Mouse (Mus musculus) mature B cell (primary cell): ENCODE data around the gene Prdm15.

Experiments
- in situ Hi-C: fragments of 300-500 bp; cut with MboI; formaldehyde crosslinking; loops from 2 replicates; pipeline ENCODE4 v1.14.3; 2019

Gene Prdm15

DNA sequence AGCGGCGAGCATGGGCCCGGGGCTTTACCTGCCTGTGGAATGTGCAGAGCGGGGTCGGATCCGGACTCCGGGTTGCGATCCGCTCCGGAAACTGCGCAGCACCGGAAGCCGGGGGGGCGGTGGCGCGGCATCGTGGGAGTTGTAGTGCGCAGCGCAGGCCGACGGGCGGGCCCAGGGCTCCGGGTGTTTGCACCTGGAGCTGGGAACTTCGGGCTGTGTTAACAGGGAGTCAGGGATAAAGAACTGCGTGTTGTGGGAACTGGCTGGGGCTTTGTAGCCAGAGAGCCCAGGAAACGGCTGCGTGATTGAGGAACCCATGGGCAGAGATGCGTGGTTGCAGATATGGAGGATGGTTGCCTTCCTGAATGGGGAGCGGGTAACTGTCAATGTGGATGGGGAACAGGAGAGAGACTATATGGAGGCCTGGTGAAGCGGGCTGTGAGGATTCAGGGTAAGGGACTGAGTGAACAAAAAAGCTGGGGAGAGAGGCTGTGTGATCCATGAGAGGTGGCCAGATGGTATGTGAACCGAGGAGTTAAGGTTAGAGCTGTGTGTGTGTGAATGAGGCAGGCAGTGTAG, at the start of gene Prdm15:
TSS of gene Prdm15 (minus strand) at position 110 of the 579 bp plus-strand sequence.
- in situ Hi-C loops = no loop called here

DNA sequence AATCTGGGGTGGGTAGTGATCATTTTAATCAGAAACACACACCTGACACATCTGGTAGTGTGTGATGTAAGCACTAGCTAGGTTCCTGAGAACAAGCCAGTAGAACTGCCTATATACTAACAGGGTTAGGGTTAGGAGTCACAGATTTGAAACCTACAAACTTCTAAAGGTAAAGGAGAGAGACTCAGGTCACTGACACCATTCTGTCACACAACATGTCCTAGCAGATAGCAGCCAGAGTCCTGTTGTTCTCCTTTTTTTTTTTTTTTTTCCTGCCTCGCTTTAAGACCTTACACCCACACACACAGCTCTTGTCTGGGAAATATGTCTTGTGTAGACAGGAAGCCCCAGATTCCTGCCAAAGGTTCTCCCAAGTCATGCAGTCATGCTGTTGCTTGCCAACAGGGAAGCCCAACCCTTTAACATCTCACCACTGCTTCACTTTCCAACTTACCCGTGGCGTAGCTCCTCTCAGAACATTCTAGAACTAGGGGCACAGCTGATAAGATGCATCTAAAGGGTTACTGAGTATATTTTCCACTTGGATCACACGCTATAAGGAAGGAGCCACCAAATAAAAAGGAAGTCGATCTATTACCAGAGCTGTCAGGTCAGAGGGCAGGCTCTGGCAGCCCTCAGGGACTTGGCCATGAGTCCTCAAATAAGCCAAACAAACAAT, 45.8 kb upstream of the Prdm15 start:
- in situ Hi-C loops = no loop called here

DNA sequence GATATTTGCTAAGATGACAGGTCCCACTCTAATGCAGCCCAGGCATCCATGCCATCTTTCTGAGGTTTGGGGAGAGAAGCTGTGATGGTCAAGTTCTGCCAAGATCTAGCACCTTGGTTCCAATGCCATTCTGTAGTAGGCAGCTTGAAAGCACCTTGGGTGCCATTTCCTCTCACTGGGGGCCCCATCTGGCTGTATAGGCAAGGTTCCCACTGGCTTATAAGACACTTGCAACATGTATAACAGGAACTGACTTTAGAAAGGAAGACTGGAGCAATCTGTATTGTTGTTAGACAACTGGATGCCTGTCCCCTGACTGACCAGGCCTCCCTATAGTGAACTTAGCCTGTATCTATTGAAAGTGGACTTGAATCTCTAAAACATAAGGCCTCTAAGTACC, 36.1 kb upstream of the Prdm15 start:
- in situ Hi-C loops = no loop called here

DNA sequence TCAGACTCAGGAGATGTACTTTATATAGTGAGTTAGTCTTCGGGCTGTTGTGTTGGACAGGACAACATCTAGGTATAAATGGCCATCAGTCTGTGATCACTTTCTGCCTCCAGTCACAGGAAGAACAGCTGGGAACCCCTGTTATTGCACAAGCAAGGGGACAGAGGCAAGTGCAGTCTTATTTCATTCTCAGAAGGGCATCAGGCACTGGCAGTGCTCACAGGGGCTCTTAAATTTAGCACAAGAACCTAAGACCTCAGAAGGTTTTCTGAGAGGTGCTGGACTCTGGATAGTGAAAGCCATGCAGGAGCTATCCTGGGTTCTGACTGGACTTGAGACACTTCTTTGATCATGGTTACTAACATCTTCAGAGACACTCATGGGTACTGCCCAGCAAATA, 32.0 kb upstream of the Prdm15 start:
- in situ Hi-C loops = no loop called here

DNA sequence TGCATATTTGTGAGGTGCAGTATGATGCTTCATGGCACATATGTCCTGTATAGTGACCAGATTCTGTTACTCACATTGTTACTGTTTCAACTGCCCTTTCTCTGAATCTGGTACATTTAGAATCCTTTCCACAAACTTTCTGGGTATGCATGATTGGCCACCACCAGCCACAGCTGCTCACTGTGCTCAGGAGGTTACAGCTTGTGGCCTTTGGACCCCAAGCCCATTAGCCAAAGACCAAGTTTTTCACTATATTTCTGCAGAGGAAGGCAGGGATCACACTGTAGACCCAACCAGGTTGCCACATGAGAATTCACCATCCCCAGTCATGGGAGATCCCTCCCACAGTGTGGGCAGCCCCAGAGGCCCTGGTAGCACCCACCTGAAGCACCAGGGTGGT, 31.2 kb upstream of the Prdm15 start:
- in situ Hi-C loops = no loop called here

DNA sequence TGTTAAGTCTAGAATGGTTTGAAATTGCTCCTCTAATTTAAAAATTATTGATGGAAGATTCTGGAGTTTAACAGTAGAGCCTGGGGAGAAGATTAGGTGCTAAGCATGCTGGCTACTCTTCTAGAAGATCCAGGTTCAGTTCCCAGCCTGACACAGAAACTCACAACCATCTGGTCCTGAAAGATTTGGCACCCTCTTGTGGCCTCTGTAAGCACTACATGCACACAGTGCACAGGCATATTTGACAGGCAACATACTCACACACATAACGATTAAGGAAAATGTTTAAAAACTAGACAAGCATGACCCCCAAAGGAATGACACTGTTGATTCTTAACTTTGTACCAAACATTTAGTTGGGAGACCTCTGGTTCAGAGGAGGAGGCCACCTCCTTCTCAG, 27.5 kb upstream of the Prdm15 start:
- in situ Hi-C loops = no loop called here

DNA sequence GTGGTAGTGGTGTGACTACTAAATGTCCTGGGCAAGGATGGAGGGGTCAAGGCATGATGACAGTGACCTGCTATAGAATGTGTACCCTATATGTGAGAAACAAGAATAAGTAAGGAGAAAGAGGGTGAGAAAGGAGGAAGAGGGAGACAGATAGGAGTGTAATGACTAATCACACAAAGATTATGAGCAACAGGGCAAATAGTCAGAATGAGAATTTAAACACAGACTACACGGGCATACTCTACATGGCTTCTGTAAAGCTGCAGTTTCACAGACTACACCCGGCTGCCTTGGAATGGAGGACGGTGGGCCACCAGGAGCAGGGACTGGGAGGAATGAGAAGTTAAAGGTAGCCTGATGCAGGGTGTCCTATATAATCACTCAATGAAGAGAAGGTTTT, 25.9 kb upstream of the Prdm15 start:
- in situ Hi-C loops = no loop called here

DNA sequence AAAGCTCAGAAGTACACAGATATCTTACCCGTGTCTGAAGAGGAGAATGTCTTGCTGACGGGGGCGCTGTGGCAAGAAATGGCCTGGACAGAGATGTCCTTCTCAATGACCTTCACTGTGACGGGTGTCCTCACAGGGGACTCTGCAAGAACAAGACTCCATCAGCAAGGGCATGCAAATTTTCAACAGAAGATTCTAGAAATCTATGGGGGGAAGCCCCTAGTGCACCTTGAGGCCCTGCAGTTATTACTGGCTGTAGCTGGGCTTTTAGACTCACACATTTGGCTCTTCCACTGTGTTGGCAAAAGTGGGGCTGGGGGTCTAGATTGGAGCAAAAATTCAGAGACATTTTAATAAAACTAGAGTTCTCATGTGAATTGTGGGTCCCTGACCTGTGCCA, 23.5 kb upstream of the Prdm15 start:
- in situ Hi-C loops = no loop called here

DNA sequence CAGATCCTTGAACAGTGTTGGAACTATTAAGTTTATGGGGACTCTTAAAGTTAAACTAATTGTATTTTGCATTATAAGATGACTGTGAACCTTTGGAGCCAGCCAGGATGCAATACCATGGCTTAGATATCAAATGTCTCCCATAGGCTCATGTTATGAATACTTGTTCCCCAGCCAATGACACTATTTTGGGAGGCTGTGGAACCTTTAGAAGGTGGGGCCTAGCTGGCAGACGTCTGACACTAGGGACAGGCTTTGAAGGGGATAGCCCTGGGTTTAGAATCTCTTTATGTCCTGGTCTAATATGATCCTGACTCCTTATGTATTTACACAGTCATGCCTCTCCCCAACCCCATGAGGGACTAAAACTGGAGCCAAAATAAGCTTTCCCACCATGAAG, 22.7 kb upstream of the Prdm15 start:
- in situ Hi-C loops = no loop called here

DNA sequence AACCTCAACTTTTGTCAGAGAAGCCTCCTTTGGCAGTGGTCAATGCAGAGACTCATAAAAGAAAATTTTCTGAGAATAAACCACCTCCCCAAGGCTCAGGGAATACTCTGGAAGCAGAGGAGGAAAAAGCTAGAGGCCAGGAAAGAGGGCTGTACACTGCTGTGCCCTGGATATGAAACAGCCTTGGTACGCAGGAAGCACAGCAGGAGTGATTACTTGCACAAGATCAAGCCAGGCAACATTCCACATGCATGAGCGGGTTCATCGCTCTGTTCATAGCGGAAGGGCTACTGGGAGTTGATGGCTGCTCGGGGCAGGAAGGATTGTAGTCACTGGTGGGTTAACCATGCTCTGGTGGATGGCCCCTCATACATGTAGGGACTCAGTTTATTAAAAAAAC, 21.0 kb upstream of the Prdm15 start:
- in situ Hi-C loops = no loop called here

DNA sequence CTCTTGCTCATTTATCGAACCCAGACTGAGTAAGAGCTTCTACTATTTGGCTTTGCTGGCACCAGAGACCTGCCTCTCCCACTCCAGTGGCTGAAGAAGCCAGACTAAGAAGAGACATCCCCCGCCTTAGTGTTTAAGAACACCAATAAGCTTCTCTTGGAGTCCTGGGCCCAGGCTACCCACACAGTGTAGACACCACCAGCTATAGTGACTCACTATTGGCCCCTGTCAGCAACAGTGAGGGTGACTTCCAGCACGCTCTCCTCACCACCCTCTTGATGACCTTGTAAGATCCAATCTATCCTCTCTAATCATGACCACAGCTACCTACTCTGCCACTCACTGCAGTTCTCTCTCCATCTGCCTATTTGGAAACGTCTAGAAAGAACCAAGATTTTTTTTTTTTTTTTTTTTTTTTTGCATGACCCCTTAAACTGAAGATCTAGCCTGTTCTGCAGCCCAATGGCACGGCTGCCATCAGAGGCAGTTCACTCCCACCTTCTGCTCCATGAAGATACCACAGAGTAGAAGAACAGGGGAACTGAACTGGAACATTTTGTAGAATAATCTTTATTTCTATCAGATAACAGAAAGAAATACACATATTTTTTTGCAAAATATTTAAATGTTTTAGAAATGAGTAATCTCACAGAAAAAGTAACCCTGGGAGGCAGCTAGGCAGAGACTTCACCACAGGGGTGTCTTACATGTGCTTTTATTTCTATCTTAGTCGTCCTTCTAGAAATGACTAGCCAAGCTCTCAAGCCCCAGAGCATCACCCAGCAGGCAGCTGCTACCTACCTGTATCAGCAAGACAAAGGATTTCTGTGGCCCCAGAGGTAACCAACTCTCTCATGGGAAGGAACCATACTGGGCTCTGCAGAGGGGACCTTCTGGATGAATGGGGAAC, 17.8 kb upstream of the Prdm15 start:
- in situ Hi-C loops = no loop called here

DNA sequence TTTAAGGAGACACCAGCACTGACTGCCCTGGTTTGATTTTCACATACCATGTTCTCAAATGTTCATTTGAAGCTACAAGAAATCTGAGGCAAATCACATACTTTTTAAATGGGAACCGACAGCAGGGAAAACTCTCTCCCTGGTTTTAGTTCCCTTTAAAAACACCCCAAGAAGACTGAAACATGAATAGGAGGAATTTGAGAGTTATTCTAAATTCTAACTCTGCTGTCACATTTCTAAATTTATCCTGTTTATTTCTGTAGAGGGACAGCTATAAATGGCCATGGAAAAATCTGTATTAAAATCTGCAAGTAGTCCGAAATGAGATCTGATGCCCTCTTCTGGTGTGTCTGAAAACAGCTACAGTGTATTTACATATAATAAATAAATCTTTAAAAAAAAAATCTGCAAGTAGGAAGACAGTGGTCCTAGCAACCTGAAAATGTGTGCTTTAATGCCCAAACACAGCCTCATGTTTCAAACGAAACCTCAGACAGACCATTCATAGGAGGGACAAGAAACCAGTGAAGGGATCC, 12.3 kb upstream of the Prdm15 start:
- in situ Hi-C loops = no loop called here

DNA sequence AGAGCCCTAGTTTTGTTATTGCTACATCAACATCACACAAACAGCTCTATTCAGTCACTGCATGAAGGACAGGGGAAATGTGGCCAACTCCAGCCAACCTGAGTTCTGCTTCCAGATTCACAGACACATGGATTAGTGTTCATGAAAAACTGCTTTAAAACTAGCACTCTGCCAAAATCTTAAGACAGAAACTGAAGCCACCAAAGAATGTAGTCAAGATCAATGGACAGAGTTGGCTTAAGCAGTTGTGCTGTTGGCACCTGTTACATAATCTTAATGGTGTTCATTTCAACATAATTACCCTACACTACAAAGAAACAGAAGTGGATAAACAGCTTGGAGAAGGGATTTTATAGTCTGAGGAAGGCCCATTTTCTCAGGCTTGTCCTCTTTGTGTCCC, 4.4 kb upstream of the Prdm15 start:
- in situ Hi-C loops = no loop called here

DNA sequence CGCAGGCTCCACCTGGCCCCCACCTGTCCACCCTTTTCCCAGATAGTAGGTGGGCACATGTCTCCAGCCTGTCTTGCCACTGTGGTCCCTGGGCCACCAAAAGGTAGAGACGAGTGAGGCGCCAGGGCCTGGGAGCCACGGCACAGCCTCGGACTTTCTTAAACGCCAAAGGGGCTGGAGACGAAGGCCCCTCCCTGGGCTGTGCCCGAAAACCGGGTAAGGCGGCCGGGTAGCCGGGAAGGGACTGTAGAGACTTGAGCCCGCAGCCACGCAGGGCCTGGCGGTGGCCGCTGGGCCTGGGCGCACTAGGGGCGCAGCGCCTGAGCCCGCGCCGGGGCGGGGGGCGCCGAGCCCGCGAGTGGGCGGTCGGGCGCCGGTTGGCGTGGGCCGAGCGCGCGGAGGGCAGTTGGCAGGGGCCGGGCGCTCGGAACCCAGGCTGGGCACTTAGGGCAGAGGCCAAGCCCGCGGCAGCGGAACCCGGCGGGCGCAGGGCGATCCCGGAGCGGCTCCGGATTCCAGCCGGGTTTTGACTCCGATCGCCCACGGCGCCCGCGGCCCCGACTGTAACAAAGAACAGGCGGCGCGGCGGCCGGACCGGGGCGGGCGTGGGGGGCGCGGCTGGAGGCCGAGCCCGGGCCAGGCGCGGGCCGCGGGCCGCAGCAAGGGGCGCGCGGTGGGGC, 449 bp downstream of the Prdm15 start:
- in situ Hi-C loops = no loop called here

DNA sequence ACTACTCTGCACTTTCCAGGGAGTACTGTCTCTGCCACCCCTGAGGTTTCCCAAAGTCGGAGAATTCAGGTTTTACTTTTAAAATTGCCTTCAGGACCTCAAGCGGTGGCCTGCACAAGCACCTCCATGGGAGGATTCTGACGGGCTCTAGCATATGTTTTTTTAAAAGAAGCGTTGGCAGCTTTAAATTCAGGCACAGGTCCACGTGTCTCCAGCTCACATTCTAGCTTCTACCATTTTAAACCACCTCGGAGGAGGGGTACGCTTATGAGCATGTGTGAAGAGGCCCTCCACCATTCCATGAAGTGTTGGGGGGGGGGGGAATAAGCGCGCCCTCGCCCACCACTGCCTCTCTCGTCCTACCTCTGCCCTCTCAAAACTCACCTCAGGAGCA, 986 bp downstream of the Prdm15 start:
- in situ Hi-C loops = no loop called here

DNA sequence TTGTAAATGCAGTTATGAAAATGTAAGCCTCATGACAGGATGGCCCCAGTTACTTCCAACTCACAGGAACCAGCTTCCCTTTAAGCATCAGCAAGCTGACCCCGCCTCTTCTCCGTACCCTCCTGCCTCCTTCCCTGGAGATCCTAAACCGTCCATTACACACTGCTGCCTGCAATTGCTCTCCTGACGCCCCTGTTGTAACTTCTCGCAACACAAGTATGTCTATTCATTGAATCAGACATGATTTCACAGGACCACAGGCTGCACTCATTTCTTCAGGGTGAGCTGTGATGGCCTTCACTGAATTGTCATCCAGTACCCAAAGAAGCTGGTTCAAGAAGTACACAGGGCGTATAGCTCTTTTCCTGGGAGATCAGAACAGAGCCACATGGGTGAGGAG, 2.8 kb downstream of the Prdm15 start:
- in situ Hi-C loops = no loop called here

DNA sequence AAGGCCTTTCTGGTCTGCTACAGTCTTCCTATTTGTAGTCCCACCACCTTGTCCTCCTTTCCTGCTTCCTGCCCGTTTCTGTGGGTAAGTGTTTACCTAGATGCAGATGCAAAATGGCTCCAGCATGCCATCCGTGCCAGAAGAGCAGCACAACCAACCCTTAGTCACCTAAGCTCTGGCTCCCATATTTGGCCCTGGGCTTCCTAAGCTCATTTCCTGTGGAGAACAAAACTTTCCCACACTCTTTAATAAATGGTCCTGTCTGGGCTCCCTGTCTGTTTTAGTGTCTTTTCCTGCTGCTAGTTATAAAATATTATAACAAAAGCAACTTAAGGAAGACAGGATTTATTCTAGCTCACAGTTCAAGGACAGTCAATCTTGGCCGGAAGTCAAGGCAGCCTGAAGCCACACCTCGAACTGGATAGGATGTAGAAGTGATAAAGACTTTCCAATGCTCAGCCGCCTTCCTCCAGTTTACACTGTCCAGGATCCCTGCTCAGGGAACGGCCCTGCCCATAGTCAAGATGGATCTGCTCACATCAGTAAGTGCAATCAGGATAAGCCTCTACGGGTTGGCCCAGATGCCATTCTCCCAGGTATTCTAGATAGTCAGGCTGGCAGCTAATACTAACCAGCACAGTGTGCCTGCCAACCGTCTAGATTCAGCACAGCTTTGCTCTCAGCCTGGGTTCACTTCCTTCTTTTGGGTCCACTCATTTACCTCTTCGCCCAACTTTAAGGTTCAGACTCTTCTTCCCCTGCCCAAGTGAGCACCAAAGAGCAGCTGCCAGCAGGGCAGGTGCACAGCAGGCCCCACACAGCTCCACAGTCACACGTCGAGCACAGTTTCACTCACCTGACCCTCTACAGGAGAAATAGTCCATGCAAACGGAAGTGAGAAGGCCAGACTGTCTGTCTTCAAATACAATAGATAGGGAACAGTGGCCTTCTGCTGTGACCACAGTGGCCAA, 6.4 kb downstream of the Prdm15 start:
- in situ Hi-C loops = no loop called here

DNA sequence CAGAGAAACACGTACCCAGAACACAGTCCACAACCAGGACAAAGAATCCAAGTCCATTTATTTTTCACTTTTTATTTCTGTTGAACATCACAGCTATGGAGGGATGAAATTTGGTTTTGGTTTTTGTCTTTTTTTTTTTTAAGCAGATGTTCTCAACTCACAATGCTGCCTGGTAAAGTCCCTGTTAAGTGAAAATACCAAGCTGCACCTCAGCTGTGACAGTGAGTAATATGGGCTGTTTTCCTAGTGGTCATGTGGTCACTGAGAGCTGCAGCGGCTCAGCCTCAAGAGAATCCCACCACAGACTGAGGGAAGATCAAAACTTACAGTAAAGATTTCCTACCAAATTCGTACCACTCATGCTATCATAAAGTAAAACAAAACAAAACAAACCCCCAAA, 19.5 kb downstream of the Prdm15 start:
- in situ Hi-C loops = no loop called here

DNA sequence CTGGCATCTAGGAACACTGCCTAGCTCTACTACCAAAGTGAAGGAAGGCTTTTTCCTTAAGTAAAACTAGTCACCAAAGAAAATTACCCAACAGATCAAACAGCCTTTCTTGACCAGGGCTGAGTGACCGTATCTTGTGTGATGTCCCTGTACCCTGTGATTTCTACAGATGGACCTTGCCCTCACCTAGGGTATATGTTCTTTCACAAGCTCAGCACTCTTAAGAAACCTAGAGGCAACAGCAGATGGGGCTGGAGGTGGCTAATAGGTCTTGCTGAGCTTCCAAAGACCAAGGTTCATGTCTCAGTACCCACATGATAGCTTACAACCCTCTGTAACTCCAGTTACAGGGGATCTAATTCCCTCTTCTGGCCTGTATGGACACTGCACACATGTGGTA, 23.4 kb downstream of the Prdm15 start:
- in situ Hi-C loops = no loop called here

DNA sequence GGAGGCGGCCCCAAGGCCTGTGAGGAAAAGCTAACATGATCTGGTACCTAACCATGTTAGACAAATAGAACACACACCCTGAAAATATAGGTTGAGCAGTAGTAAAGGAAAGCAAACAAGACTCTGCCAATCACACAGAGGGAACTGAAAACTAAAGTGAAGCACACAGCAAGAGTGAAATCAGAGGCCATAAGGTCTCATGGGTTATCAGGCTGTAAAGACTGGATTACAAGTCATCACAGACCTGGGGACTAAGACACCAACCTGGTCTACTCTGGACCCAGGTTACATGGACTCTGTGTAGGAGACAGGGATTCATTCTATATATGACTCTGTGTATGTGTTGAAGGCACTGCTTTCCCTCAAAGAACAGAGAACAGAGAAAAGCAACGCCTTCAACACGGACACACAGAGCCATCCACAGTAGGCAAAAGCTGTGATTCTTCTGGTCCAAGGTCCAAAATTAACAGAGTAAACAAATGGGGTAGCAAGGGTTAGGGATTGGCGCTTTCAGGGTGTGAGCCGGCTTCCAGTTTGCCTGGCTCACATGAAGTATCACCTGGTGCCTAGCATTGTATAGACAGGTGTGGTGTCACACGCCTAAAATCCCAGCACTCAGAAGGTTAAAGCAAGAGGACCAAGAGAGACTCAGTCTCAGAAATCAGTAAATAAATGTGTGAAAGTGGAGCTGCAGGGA, 28.2 kb downstream of the Prdm15 start:
- in situ Hi-C loops = no loop called here
